Mouse (Mus musculus) T-cell, adult 2 months (primary cell): ENCODE measurements around the gene Slfn2.

Experiments used
- DNase-seq: peaks from one replicate; pipeline ENCODE4 v3.0.0; 2022; ENCODE audit warnings: low spot score

Slfn2 gene

DNA sequence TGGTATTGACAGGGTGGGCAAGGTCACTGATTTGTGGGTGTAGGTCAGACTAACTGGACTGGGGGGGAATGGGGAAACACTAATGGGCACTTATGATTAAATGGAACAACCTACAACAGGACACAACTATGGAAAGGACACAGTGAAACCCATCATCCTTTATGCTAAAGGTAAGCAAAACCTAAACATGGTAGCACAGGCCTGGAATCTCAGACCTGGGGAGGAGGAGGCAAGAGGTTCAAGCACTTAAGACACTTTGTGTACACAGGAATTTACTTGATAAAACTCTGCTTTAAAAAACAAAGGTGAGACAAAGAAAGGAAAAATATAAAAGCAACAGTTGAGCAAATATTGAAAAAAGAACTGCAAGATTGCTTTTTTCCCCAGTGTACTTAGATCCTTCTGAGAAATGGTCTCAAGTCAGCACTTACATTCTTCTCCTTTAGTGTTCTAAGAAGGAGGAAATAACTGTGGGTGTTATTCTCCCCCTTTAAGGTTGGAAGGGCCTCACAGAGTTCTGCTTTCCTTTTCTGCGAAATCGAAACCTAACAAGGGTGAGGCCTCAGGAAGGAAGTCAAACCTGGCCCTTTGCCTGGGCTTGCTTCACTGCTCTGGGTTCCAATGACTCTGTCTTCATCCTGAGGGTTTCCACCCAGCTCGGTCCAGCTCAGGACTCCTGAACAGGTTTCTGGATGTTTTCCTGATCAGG lies 13.0 kb downstream of the Slfn2 start:
- DNase-seq: peak; percentile 87

DNA sequence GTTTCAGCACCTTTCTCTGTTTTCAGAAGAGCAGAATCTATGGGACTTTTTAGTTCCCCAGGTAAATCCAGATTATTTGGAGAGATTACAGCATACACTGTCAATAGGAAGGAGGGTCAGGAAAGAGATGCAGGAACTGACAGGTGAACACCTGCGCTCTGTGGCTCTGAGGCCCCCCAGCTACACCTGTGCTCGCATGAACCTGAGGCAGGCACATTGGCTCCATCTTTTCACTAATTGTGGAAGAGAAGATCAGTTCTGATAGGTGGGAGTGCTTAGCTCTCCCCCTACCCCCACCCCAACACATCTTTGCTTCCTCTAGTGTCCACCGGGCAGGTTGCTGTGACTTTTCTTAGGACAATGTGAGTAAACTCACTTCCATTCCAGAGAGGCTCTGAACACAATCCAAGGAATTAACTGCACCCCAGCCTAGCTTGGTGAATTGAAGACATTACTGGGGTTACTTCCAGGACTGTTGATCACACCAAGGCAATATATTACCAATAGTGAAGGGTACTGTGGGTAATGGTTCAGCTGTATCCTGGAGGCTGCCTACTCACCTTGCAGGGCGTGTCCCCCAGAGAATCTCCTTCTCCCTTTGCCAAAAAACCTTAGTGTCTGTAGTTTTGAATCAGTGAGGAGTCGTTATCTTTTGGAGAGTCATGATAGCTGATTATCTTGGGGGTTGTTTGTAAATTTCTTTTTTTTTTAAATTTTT lies 13.7 kb downstream of the Slfn2 start:
- DNase-seq: peak; percentile 49

DNA sequence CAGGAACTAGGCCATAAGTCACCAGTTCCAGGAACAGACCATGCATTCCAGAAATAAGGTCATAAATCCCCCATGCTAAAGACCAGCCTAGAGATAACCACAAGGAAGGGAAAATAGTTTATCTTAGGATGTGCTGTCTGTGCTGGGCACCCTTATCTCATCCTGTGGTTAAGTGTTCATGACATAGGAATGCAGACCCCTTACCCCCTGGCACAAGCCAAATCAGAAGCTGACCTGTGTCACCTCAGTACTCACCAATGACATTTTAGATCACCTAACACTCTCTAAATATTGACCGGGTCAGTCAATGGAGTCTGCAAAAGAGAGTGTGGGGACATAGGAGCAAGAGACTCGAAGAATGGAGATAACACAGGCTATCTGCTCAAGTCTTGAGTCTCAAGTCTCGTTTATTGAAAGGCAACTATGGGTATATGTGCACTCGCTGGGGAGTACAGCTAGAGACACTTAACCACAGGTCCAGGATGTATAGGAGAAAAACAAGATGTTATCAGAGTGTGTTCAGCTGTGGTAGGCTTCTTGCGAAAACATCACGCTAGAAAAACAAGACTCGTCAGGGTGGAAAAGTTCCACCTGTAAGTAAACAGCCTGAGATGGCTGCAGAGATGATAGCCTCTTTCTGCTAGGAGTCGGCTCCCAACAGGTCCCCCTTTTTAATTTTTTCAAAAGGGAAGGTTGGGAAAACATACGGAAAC lies 14.7 kb downstream of the Slfn2 start:
- DNase-seq: peak; percentile 90

DNA sequence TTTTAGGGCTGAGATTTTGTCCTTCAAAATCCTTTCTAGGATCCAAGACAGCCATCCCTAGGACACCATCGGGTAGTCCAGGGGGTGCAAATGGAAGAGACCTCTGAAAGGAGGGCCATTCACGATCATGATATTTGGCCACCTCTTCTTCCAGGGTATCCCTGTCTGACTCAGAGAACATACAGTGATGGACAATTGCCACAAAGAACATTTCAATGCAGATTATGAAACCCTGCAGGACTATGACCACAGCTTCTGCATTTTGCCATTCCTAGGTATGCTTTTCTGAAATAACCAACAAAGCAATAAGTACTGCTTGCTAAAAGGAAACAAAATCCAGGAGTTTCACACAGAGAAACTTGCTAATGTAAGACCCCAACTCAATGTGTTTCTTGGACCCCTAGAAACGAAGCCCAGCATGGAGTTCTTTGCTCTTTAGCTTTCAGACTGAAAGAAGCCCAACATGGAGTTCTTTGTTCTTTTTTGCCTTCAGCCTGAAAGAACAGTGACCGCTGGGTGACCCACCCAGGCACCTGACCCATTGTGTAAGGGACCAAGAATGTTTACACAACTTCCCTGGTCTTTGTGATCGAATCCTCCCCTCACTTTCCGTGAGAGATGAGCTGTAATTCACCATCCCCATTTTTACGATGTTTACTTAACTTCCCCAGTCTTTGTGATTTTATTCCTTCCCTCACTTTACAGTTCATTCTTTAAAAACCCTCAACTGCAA lies 18.0 kb downstream of the Slfn2 start:
- peak; percentile 0 for DNase-seq

DNA sequence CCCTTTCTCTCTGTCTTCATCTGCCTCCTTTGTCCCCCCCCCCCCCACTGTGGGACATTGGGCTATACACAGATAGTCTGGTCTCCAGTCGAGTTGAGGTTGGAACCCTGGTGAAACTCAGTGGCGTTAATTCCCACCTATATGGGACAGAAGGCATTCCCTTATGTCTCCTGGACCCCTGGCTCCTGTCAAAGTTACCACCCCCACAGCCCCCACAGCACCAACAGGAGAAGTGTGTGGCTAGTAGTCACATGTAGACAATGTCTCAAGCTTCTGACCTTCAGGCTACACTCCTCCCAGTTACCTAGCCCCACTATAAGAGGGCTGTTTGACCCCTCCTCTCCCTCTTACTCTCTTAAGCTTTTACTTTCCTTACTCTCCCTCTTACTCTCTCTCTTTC lies 19.2 kb downstream of the Slfn2 start:
- no peak for DNase-seq

DNA sequence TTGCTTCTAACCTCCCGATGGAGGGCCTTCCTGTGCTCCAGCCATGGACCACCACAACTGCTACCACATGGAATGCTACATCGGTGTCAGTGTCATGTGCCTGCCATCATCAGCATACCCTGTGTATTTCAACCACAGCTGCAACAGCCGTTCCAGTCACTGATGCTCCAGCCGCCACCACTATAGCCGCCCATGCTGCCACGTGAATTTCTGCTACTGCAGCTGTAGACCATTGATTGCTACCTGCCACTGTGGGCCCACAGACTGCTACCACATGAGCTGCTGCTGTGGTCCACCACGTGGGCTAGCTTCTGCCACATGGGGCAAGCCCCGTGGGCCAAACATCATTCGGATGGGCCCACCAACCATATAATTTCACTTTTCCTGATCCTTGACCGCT lies 19.8 kb downstream of the Slfn2 start:
- peak; percentile 0 for DNase-seq

DNA sequence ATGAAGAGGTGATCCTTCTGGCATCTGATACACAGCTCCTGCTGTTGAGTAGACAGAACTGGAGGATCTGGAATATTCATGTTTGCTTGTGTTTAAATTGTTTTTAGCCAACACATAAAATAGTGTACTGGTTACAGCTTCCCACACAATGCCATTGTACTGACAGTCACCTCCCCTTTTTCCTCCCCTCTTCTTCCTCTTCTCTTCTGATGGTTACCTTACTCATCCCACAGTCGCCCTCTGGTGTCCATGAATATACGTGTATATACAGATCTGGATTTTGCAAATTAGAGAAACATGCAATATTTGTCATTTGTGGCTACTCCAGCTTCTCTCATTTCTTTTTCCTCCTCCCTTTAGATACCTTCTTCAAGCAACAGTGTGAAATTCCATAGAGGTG lies 50.2 kb downstream of the Slfn2 start:
- peak; percentile 74 for DNase-seq

DNA sequence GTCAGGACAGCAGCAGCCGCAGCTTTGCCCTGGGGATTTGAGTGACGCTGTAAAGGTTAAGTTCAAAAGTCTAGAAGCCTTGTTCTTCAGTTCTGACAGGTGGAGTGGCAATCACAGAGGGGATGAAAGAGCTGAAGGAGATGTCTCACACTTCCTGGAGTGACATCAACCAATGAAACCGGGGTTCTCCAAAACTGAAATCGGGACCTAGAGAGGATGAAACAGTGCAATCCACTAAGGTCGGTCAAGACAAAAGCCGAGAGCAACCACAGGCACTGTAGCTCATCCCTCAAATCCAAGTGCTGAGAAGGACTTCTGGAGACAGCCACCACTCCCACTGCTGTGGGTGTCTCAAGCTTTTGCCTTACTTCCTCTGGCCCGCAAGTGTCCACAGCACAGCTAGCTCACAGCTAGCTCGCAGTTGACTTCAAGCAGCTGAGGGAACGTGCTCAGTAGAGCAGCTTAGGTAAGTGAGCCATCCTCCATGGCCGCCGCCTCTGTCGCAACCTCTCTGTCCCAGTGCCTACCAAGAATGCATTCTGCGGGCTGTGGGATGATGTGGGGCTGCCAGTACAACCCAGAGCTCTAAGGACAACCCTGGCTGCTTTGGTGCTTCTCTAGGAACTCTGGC lies 51.8 kb downstream of the Slfn2 start, which contains the start of gene Slfn1:
TSS of gene Slfn1 (plus strand) at position 253 of the 631 bp plus-strand sequence.
- peak; percentile 72 for DNase-seq

DNA sequence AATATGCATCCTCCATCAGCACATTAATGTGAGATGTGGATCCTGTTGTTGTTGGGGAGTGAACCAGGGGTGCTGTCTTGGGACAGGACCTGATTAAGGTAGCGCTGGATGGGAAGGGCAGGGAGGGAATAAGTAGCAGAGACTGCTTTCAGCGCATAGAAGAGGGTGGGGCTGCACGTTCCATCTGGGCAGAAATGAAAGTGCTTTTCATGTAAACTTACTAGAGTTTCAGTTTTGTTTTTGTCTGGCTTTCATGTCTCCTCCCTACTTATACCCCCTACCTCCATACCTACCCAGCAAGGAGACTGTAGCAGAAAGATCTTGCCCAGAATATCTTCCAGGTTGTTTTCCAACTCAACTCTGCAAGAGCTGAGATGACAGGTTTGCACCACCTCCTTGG lies 53.1 kb downstream of the Slfn2 start:
- peak; percentile 55 for DNase-seq
